Mouse (Mus musculus): ENCODE measurements at regions not wholly inside any gene's neighbourhood (a gene's known extent, or its start where the extent isn't known, plus 50 kb on each side); places are given as distances from the start of the nearest gene placed in this dataset.

DNA sequence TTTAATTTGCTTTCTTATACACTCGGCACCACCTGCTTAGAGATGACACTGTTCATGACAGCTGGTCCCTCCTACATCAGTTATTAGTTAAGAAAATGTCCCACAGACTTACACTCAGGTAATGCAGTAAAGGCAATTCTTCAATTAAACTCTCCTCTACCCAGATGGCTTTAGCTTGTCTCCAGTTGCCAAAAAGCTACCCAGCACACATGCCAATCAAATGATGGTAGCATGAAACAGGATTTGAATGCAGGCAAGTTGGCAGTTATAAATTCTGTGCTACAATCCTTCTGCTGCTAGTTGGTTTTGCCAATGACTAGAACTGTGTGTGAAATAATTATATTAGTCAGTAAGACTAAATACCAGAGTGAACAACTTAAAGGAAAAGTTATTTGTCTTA lies 423.4 kb downstream of the Gm43517 start:
- H3K79me2 ChIP-seq (ENCODE audit: control insufficient read depth, insufficient read depth, low read length, poor library complexity) = no peaks in the 10 kb centered on the region
- no peak for TF ChIP-seq ZMIZ1 (IDR thresholded peaks at IDR 0.05; ENCODE audit: low read depth, low read length)
- no peak overlapping the region for H3K27ac ChIP-seq (ENCODE audit: control insufficient read depth, low read depth, low read length)

GRCm38 (mm10) chr12:49814653-49815052 lies 429.7 kb downstream of the Gm43517 start:
- no peak overlapping the region for H3K9ac ChIP-seq (ENCODE audit: control insufficient read depth, low read depth, low read length, poor library complexity, severe bottlenecking)
- H3K27me3 ChIP-seq (ENCODE audit: control insufficient read depth in 1 of 2, insufficient read depth in 2 of 2, low read length in 2 of 2) = no peaks in the 10 kb centered on the region
- no peaks in the 10 kb centered on the region for H3K36me3 ChIP-seq (ENCODE audit: control insufficient read depth in 1 of 2, insufficient read depth in 2 of 2, low read length in 2 of 2)
- TF ChIP-seq TCF12 (IDR thresholded peaks at IDR 0.05; ENCODE audit: low read depth, low read length) (no peak), USF2 (IDR thresholded peaks at IDR 0.05; ENCODE audit: borderline replicate concordance in 1 of 2, insufficient read depth in 1 of 2, low read depth in 1 of 2, low read length in 2 of 2) (no peak), TBP (IDR thresholded peaks at IDR 0.05; ENCODE audit: low read depth, low read length) (no peak), NRF1 (IDR thresholded peaks at IDR 0.05; ENCODE audit: insufficient read depth, low read depth, low read length, poor library complexity, severe bottlenecking) (no peak), SMC3 (IDR thresholded peaks at IDR 0.05; ENCODE audit: low read depth, low read length) (no peak), MAFK (IDR thresholded peaks at IDR 0.05; ENCODE audit: borderline replicate concordance, low read depth, low read length) (no peak), EP300 (IDR thresholded peaks at IDR 0.05; ENCODE audit: low read depth in 1 of 2, low read length in 2 of 2) (no peak), POLR2AphosphoS2 (IDR thresholded peaks at IDR 0.05; ENCODE audit: low read length) (no peak), RCOR1 (IDR thresholded peaks at IDR 0.05; ENCODE audit: low read depth, low read length) (no peak), MEF2A (IDR thresholded peaks at IDR 0.05; ENCODE audit: extremely low read depth, insufficient replicate concordance, low read depth, low read length, poor library complexity, severe bottlenecking) (no peak), MAX (IDR thresholded peaks at IDR 0.05; ENCODE audit: low read length) (no peak), TAL1 (IDR thresholded peaks at IDR 0.05; ENCODE audit: low read length) (no peak), GABPA (IDR thresholded peaks at IDR 0.05; ENCODE audit: low read depth, low read length) (no peak), ZC3H11A (IDR thresholded peaks at IDR 0.05; ENCODE audit: low read depth, low read length) (no peak), MYC (IDR thresholded peaks at IDR 0.05; ENCODE audit: low read depth, low read length) (no peak), MYB (IDR thresholded peaks at IDR 0.05; ENCODE audit: low read depth, low read length) (no peak), CHD1 (IDR thresholded peaks at IDR 0.05; ENCODE audit: low read depth, low read length) (no peak), USF1 (IDR thresholded peaks at IDR 0.05; ENCODE audit: low read depth, low read length) (no peak), JUND (IDR thresholded peaks at IDR 0.05; ENCODE audit: low read depth, low read length) (no peak)
- no peak overlapping the region for H3K27ac ChIP-seq (ENCODE audit: control insufficient read depth, low read depth, low read length)
- no peaks in the 10 kb centered on the region for H3K9me3 ChIP-seq (replicated peaks; ENCODE audit: insufficient read depth, low read length)
- no peak for DNase-seq (ENCODE audit: low read depth, low spot score)
- H3K79me2 ChIP-seq (ENCODE audit: control insufficient read depth, insufficient read depth, low read length, poor library complexity) = no peaks in the 10 kb centered on the region
- no peaks in the 10 kb centered on the region for H3K4me1 ChIP-seq (ENCODE audit: control insufficient read depth in 1 of 2, insufficient read depth in 2 of 2, low read length in 2 of 2)
- no peak overlapping the region for H3K4me3 ChIP-seq (ENCODE audit: control insufficient read depth in 1 of 2, insufficient read depth in 1 of 2, low read depth in 2 of 2, low read length in 2 of 2)

More for the DNA sequence above, 423.4 kb downstream of the Gm43517 start:
- no peaks in the 10 kb centered on the region for H3K4me1 ChIP-seq (ENCODE audit: control insufficient read depth in 1 of 2, insufficient read depth in 2 of 2, low read length in 2 of 2)
- no peaks in the 10 kb centered on the region for H3K9me3 ChIP-seq (replicated peaks; ENCODE audit: insufficient read depth, low read length)
- H3K9ac ChIP-seq (ENCODE audit: control insufficient read depth, low read depth, low read length, poor library complexity, severe bottlenecking) = no peak overlapping the region
- H3K4me3 ChIP-seq (ENCODE audit: control insufficient read depth in 1 of 2, insufficient read depth in 1 of 2, low read depth in 2 of 2, low read length in 2 of 2) = no peak overlapping the region
- no peak for DNase-seq (ENCODE audit: low read depth, low spot score)
- H3K27me3 ChIP-seq (ENCODE audit: control insufficient read depth in 1 of 2, insufficient read depth in 2 of 2, low read length in 2 of 2) = no peaks in the 10 kb centered on the region
- H3K36me3 ChIP-seq (ENCODE audit: control insufficient read depth in 1 of 2, insufficient read depth in 2 of 2, low read length in 2 of 2) = no peaks in the 10 kb centered on the region

Measured in MEL (cell line).